Mouse (Mus musculus) neural tube, embryonic 12.5 days (tissue): ENCODE measurements around the gene Hjurp. TPM values are rescaled to one million over a fixed set of nuclear protein-coding genes. Genes with fewer than 3 reads are reported as not detected.

Source experiments
- ATAC-seq: fragments of 200-750 bp; cut with Nextera tagmentation; 2 replicates; pipeline ENCODE4 v1.8.0; 2017; ENCODE audit warnings: low read depth, mild to moderate bottlenecking, moderate TSS enrichment, moderate library complexity; ENCODE audit not compliant: low FRiP score
- H3K27ac ChIP-seq: fragments of 300-500 bp; sonication (generic); 2 replicates; pipeline ENCODE4 v1.5.1; 2016
- H3K27me3 ChIP-seq: fragments of 300-500 bp; sonication (generic); replicated peaks from 2 replicates; pipeline ENCODE4 v1.6.1; 2016; ENCODE audit warnings: mild to moderate bottlenecking
- H3K36me3 ChIP-seq: fragments of 300-500 bp; sonication (generic); 2 replicates; pipeline ENCODE4 v1.6.1; 2016; ENCODE audit warnings: mild to moderate bottlenecking
- H3K4me1 ChIP-seq: fragments of 300-500 bp; sonication (generic); 2 replicates; pipeline ENCODE4 v1.6.1; 2016
- H3K4me2 ChIP-seq: fragments of 300-500 bp; sonication (generic); replicated peaks from 2 replicates; pipeline ENCODE4 v1.6.1; 2016; ENCODE audit warnings: mild to moderate bottlenecking
- H3K4me3 ChIP-seq: fragments of 300-500 bp; sonication (generic); 2 replicates; pipeline ENCODE4 v1.5.1; 2016
- H3K9ac ChIP-seq: fragments of 300-500 bp; sonication (generic); 2 replicates; pipeline ENCODE4 v1.6.1; 2016; ENCODE audit warnings: mild to moderate bottlenecking
- H3K9me3 ChIP-seq: fragments of 300-500 bp; sonication (generic); 2 replicates; pipeline ENCODE4 v1.6.1; 2016; ENCODE audit warnings: mild to moderate bottlenecking
- WGBS: fragments of 180-500 bp; shearing (Covaris S2); methylation state at CpG from one replicate; pipeline ENCODE4 v1.1.7; 2016; 5-methylcytosine and 5-hydroxymethylcytosine counted together
- polyA plus RNA-seq: library from polyadenylated mRNA; unstranded; fragments of >200 nt; fragmentation: Nextera tagmentation; extraction: Ambion mirVana; gene quantifications from 2 replicates; pipeline ENCODE4 v1.2.1, GENCODE M21; 2016

The Hjurp gene
- polyA plus RNA-seq, 1 experiment from 2014 or later = 135 TPM

DNA sequence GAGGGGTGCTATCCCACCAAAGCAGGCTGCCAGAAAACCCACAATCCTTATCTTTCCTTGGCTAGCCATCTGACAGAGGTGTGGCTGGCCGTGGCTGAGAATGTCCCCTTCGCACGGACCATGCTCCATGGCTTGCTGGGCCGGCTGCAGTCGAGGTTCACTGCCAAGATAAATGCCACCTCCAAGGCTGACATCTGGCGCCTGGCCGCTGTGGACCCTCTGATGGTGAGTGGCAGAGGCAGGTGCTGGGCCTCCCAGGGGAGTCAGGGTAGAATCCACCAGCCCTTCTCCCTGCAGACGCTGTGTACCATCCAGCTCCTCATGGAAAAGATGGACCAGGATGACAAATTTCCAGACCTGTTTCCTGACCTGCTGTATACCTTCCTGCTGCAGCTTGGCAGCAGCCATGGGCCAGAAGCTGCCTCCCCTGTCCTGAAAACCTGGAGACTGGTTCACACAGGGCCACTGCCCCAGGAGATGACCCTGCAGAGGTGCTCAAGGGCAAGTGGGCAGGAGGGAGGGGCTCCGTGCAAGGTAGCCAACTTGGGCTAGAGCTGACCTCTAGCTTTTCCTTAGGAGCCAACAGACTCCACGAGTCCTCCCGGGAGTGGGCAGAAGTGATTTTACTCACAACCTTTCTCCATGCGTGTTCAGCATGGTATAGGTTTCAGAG is 22.5 kb downstream of the Hjurp start:
- peaks cover 8% of the 10 kb centered on the region; the same call in 1 of the 2 replicates for H3K36me3 ChIP-seq
- peaks cover 91% of the 10 kb centered on the region for H3K9me3 ChIP-seq
- no peak overlapping the region for H3K27ac ChIP-seq
- H3K9ac ChIP-seq = no peak overlapping the region
- no peak for ATAC-seq
- H3K4me1 ChIP-seq = 0 out of 2 replicates have a peak, but pooled peaks cover 4% of the 10 kb centered on the region
- no peak overlapping the region for H3K4me2 ChIP-seq
- H3K4me3 ChIP-seq = no peak overlapping the region
- WGBS = 85% methylated on average over 12 of the region's 12 CpGs
- H3K27me3 ChIP-seq = no peaks in the 10 kb centered on the region

GRCm38 (mm10) chr1:88253540-88253939 is 23.9 kb downstream of the Hjurp start:
- H3K36me3 ChIP-seq = no peaks in the 10 kb centered on the region
- peaks cover 97% of the 10 kb centered on the region for H3K9me3 ChIP-seq
- no peak overlapping the region for H3K9ac ChIP-seq
- H3K4me1 ChIP-seq = no peaks in the 10 kb centered on the region
- WGBS = 75% methylated on average over 6 of the region's 6 CpGs
- H3K4me3 ChIP-seq = no peak overlapping the region
- H3K27me3 ChIP-seq = no peaks in the 10 kb centered on the region
- H3K4me2 ChIP-seq = no peak overlapping the region
- no peak for ATAC-seq
- no peak overlapping the region for H3K27ac ChIP-seq

GRCm38 (mm10) chr1:88253106-88253505 is 24.3 kb downstream of the Hjurp start:
- Histone ChIP-seq H3K27me3 (no peaks in the 10 kb centered on the region), H3K9ac (no peak overlapping the region), H3K9me3 (peaks cover 97% of the 10 kb centered on the region), H3K4me2 (no peak overlapping the region), H3K4me1 (no peaks in the 10 kb centered on the region), H3K36me3 (no peaks in the 10 kb centered on the region), H3K27ac (no peak overlapping the region), H3K4me3 (no peak overlapping the region)
- 78% methylated on average over 8 of the region's 8 CpGs for WGBS
- ATAC-seq = no peak

- no peak overlapping the region for H3K4me2 ChIP-seq
- H3K27me3 ChIP-seq = no peaks in the 10 kb centered on the region
- 83% methylated on average over 5 of the region's 5 CpGs for WGBS
- H3K4me3 ChIP-seq = no peak overlapping the region
- no peaks in the 10 kb centered on the region for H3K36me3 ChIP-seq
- H3K9me3 ChIP-seq = peaks cover 97% of the 10 kb centered on the region
- no peak overlapping the region for H3K9ac ChIP-seq
- no peak overlapping the region for H3K27ac ChIP-seq
- no peak for ATAC-seq
- no peaks in the 10 kb centered on the region for H3K4me1 ChIP-seq
Measured at GRCm38 (mm10) chr1:88250023-88250422, 27.4 kb downstream of the Hjurp start.

DNA sequence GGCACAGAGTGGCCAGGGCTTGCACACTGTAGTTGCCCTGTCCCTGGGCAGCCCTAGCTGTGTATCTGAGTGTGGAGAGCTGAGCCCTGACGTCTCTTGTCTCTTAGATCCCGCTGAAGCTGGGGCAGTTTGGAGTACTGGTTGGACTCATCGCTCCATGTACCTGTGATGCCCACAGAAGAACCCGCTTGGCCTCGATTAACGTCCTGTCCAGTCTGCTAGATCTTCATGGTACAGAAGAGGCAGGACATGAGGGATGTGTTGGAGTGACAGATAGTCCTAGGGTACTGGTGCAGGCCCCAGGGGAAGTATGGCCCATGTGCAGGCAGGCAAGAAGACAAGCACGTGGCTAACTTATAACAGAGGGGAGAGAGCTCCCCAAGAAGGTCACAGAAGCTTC is 27.8 kb downstream of the Hjurp start:
- H3K9ac ChIP-seq = no peak overlapping the region
- no peak overlapping the region for H3K4me2 ChIP-seq
- no peak for ATAC-seq
- H3K27me3 ChIP-seq = no peaks in the 10 kb centered on the region
- no peaks in the 10 kb centered on the region for H3K36me3 ChIP-seq
- peaks cover 97% of the 10 kb centered on the region for H3K9me3 ChIP-seq
- H3K4me1 ChIP-seq = no peaks in the 10 kb centered on the region
- WGBS = 81% methylated on average over 7 of the region's 7 CpGs
- H3K4me3 ChIP-seq = no peak overlapping the region
- H3K27ac ChIP-seq = no peak overlapping the region

DNA sequence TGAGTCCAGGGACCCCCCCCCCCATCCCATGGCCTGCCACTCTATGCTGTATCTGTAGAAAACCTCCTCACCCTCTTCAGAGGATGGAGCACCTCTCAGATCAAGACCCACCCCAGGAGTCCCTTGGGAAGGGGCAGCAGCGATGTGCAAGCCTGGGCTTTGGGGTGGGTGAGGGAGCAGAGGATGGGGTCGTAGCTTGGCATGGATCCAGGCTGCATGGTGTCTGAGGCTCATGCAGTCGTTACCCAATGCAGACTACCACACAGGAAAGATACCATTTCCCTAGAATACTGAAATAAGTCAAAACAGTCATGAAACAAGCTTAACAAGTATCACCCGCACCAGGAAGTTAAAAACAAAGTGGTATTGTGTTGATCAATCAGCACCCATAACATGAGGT is 28.8 kb downstream of the Hjurp start:
- Histone ChIP-seq H3K4me1 (no peaks in the 10 kb centered on the region), H3K27me3 (no peaks in the 10 kb centered on the region), H3K27ac (no peak overlapping the region), H3K9ac (no peak overlapping the region), H3K36me3 (no peaks in the 10 kb centered on the region), H3K4me2 (no peak overlapping the region), H3K9me3 (peaks cover 97% of the 10 kb centered on the region), H3K4me3 (no peak overlapping the region)
- WGBS = 69% methylated on average over 4 of the region's 4 CpGs
- no peak for ATAC-seq

GRCm38 (mm10) chr1:88247660-88248059 is 29.8 kb downstream of the Hjurp start:
- H3K9me3 ChIP-seq = peaks cover 95% of the 10 kb centered on the region
- H3K27me3 ChIP-seq = no peaks in the 10 kb centered on the region
- ATAC-seq = no peak
- H3K4me3 ChIP-seq = no peak overlapping the region
- no peak overlapping the region for H3K9ac ChIP-seq
- no peaks in the 10 kb centered on the region for H3K36me3 ChIP-seq
- H3K4me1 ChIP-seq = no peaks in the 10 kb centered on the region
- H3K4me2 ChIP-seq = no peak overlapping the region
- WGBS = 56% methylated on average over 2 of the region's 2 CpGs
- no peak overlapping the region for H3K27ac ChIP-seq

GRCm38 (mm10) chr1:88246386-88246785 is 31.0 kb downstream of the Hjurp start:
- H3K27me3 ChIP-seq = no peaks in the 10 kb centered on the region
- WGBS = 48% methylated on average over 6 of the region's 6 CpGs
- H3K36me3 ChIP-seq = no peaks in the 10 kb centered on the region
- no peak overlapping the region for H3K9ac ChIP-seq
- H3K27ac ChIP-seq = no peak overlapping the region
- H3K4me2 ChIP-seq = no peak overlapping the region
- H3K4me1 ChIP-seq = no peaks in the 10 kb centered on the region
- ATAC-seq = no peak
- no peak overlapping the region for H3K4me3 ChIP-seq
- peaks cover 96% of the 10 kb centered on the region for H3K9me3 ChIP-seq

- H3K4me1 ChIP-seq = no peaks in the 10 kb centered on the region
- no peak overlapping the region for H3K4me2 ChIP-seq
- H3K27me3 ChIP-seq = no peaks in the 10 kb centered on the region
- H3K36me3 ChIP-seq = no peaks in the 10 kb centered on the region
- H3K27ac ChIP-seq = no peak overlapping the region
- ATAC-seq = no peak
- H3K9me3 ChIP-seq = peaks cover 96% of the 10 kb centered on the region
- no peak overlapping the region for H3K4me3 ChIP-seq
- 79% methylated on average over 6 of the region's 6 CpGs for WGBS
- no peak overlapping the region for H3K9ac ChIP-seq
Measured at GRCm38 (mm10) chr1:88245881-88246280, 31.6 kb downstream of the Hjurp start.

DNA sequence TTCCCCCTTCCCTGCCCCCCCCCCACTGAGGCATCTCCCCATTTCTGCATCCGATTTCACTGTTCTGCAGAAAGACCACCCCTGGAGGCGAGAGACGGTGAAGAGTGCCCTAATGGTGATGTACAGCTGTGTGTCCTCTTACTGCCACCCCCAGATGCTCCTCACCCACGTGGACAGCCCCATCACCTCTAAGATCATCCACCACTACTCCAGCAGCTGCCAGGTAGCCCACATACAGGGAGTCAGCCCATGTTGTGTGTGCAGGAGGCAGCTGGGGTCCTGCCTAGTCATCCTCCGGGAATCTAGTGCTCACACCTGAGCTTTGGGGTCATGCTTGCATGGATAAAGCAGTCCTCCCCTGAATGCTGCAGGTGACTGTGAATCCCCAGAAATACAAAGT is 33.6 kb downstream of the Hjurp start:
- no peaks in the 10 kb centered on the region for H3K36me3 ChIP-seq
- H3K9me3 ChIP-seq = peaks cover 96% of the 10 kb centered on the region
- no peak for ATAC-seq
- H3K9ac ChIP-seq = no peak overlapping the region
- WGBS = 66% methylated on average over 5 of the region's 5 CpGs
- no peaks in the 10 kb centered on the region for H3K27me3 ChIP-seq
- H3K4me1 ChIP-seq = no peaks in the 10 kb centered on the region
- H3K4me3 ChIP-seq = no peak overlapping the region
- no peak overlapping the region for H3K27ac ChIP-seq
- H3K4me2 ChIP-seq = no peak overlapping the region

DNA sequence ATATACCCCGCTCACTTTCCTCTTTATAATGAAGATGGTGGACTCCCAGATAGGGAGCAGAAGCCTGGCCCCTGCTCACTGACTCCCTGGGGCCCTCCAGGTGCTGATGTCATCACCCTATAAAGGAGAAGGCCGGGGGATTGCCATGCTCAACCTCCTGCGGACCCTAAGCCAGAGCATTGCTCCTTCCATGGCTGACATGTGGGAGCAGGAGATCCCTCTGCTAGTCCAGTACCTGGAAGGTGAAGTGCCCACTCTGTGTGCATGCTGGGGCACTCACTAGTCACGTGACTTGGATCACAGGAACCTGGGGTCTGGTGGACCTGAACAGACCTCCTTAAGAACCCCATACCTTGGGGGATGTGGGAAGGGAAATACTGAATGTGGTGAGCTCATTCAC is 36.9 kb downstream of the Hjurp start:
- peaks cover 93% of the 10 kb centered on the region for H3K9me3 ChIP-seq
- no peak overlapping the region for H3K4me2 ChIP-seq
- H3K27me3 ChIP-seq = no peaks in the 10 kb centered on the region
- 78% methylated on average over 4 of the region's 4 CpGs for WGBS
- H3K4me1 ChIP-seq = no peaks in the 10 kb centered on the region
- no peak overlapping the region for H3K27ac ChIP-seq
- no peak overlapping the region for H3K4me3 ChIP-seq
- ATAC-seq = no peak
- no peak overlapping the region for H3K9ac ChIP-seq
- no peaks in the 10 kb centered on the region for H3K36me3 ChIP-seq

DNA sequence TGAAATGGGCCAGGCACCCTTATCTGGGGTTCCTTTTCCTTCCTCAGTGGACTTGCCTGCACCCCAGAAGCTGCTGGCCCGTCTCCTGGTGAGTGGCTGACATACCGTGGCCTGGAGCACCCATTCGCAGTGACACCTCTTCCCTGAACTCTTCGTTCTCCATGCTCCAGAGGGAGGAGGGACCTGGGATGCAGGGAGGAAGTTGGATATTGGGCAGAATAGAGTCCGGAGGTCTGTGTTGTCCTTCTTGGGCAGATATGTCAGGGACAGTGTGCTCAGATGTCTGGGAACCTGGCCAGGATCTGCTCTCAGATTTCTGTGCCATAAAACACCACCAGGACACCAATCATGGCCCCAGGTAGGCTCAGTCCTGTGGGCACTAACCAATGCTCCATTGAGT is 37.4 kb downstream of the Hjurp start:
- 73% methylated on average over 5 of the region's 5 CpGs for WGBS

DNA sequence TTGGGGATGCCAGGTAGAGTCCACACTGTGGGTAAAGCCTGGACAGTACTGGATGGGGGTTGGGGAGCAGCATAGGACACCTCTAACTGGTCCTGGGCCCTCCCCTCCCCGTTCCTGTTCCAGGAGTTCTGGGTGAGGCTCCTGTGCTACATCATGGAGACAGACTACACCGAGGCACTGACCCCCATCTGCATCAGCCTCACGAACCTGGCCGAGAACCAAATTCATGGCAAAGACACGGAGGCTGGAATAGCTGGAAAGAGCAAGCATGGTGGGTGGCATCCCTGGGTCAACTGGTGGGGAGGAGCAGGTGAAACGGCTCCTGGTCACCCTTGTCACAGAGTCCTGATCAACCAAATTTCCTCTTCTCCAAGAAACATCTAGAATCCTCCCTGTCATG is 38.7 kb downstream of the Hjurp start:
- 80% methylated on average over 6 of the region's 6 CpGs for WGBS
- ATAC-seq = no peak
- H3K4me2 ChIP-seq = no peak overlapping the region
- no peaks in the 10 kb centered on the region for H3K36me3 ChIP-seq
- H3K9me3 ChIP-seq = peaks cover 93% of the 10 kb centered on the region
- H3K27ac ChIP-seq = no peak overlapping the region
- H3K27me3 ChIP-seq = no peaks in the 10 kb centered on the region
- no peaks in the 10 kb centered on the region for H3K4me1 ChIP-seq
- no peak overlapping the region for H3K9ac ChIP-seq
- H3K4me3 ChIP-seq = no peak overlapping the region

More for the DNA sequence above, 37.4 kb downstream of the Hjurp start:
- no peak overlapping the region for H3K27ac ChIP-seq
- no peak overlapping the region for H3K9ac ChIP-seq
- no peak for ATAC-seq
- H3K4me2 ChIP-seq = no peak overlapping the region
- H3K4me3 ChIP-seq = no peak overlapping the region
- peaks cover 93% of the 10 kb centered on the region for H3K9me3 ChIP-seq
- H3K27me3 ChIP-seq = no peaks in the 10 kb centered on the region
- no peaks in the 10 kb centered on the region for H3K36me3 ChIP-seq
- no peaks in the 10 kb centered on the region for H3K4me1 ChIP-seq
